Mouse (Mus musculus): ENCODE data around the gene Il2. TPM values are rescaled to one million over a fixed set of nuclear protein-coding genes. Genes with fewer than 3 reads are reported as not detected.

The Il2 gene
- polyA plus RNA-seq, 1 experiment from 2014 or later: 0.33 TPM

DNA sequence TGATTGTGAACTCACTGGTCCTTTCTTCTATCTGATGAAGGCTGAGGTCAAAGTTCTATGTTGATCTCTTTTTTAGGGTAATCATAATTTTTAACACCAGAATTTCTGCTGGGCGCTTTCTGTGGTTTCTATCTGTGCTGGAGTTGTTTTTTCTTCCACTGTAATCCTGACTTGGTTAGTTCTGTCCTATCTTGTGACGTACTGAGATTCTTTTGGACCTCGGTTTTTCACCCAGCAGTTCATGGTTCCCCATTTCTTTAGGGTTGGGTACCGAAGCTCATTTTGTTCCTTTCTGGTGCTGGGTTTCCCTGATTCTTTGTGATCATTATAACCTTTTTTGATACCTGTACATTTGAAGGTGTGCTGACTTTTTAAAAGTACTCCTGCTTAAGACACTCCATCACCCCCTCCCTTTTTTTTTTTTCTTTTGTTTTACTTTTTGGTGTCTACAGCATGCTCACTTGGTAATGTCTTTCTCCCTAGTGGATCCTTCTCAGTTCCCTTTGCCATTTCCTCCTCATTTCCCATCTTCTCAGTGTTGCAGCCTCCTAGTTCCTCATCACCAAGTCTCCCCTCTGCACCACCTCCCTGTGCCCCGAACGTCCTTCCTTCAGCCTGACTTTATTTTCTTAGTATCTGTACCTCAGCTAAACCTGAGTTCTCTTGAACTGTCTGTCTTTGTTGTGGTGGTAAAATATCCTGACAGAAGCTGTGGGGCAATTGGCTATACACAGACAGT is 14.6 kb upstream of the Il2 start:
- no peak for TF ChIP-seq CTCF (IDR thresholded peaks at IDR 0.05; ENCODE audit: low read depth)
- ATAC-seq (ENCODE audit: insufficient read depth): no peak
- Histone ChIP-seq H3K4me1 (ENCODE audit: insufficient read depth) (no peaks in the 10 kb centered on the region), H3K27me3 (ENCODE audit: insufficient read depth, low read length) (no peaks in the 10 kb centered on the region), H3K4me2 (no peak overlapping the region), H3K9me3 (ENCODE audit: low read depth, low read length) (no peaks in the 10 kb centered on the region), H3K4me3 (ENCODE audit: low read depth, low read length) (no peak overlapping the region), H3K36me3 (ENCODE audit: insufficient read depth) (no peaks in the 10 kb centered on the region), H3K27ac (ENCODE audit: low read depth) (no peak overlapping the region), H3K9ac (no peak overlapping the region)
- DNase-seq: no peak
- WGBS: 88% methylated on average over 6 of the region's 6 CpGs

GRCm38 (mm10) chr3:37139192-37139591 is 13.4 kb upstream of the Il2 start:
- H3K27me3 ChIP-seq (ENCODE audit: insufficient read depth, low read length): no peaks in the 10 kb centered on the region
- no peaks in the 10 kb centered on the region for H3K4me1 ChIP-seq (ENCODE audit: insufficient read depth)
- H3K9ac ChIP-seq: no peak overlapping the region
- WGBS: 82% methylated on average over 3 of the region's 3 CpGs
- no peak overlapping the region for H3K27ac ChIP-seq (ENCODE audit: low read depth)
- DNase-seq (no peak), ATAC-seq (ENCODE audit: insufficient read depth) (no peak)
- no peak for TF ChIP-seq CTCF (IDR thresholded peaks at IDR 0.05; ENCODE audit: low read depth)
- H3K4me3 ChIP-seq (ENCODE audit: low read depth, low read length): no peak overlapping the region
- H3K4me2 ChIP-seq: no peak overlapping the region
- no peaks in the 10 kb centered on the region for H3K9me3 ChIP-seq (ENCODE audit: low read depth, low read length)
- no peaks in the 10 kb centered on the region for H3K36me3 ChIP-seq (ENCODE audit: insufficient read depth)

GRCm38 (mm10) chr3:37137231-37137630 is 11.5 kb upstream of the Il2 start:
- no peaks in the 10 kb centered on the region for H3K4me1 ChIP-seq (ENCODE audit: insufficient read depth)
- ATAC-seq (ENCODE audit: insufficient read depth): no peak
- WGBS: 27% methylated on average over 4 of the region's 4 CpGs
- no peaks in the 10 kb centered on the region for H3K27me3 ChIP-seq (ENCODE audit: insufficient read depth, low read length)
- no peak overlapping the region for H3K4me3 ChIP-seq (ENCODE audit: low read depth, low read length)
- no peak overlapping the region for H3K27ac ChIP-seq (ENCODE audit: low read depth)
- no peak overlapping the region for H3K9ac ChIP-seq
- no peaks in the 10 kb centered on the region for H3K36me3 ChIP-seq (ENCODE audit: insufficient read depth)
- no peak for TF ChIP-seq CTCF (IDR thresholded peaks at IDR 0.05; ENCODE audit: low read depth)
- DNase-seq: no peak
- H3K9me3 ChIP-seq (ENCODE audit: low read depth, low read length): no peaks in the 10 kb centered on the region
- no peak overlapping the region for H3K4me2 ChIP-seq

DNA sequence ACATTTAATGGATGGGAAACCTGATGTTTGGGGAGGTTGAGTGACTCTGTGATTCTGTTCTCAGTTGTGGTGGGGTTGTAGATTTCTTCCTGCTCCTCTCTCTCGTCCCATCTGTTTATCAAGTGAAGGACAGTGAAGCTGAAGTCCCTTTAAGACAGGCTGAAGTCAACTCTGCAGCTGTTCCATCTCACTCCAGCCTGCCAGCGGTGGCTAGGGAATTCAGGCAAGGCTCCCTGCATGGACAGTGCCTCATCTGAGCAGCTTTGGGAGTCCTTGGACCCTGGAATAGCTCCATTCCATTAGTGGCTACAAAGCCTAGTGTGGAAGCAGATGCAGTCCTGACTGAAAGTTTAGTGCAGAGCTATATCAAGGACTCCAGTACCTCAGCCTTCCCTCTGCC is 3.3 kb upstream of the Il2 start:
- TF ChIP-seq CTCF (IDR thresholded peaks at IDR 0.05; ENCODE audit: low read depth): no peak
- Histone ChIP-seq H3K9me3 (ENCODE audit: low read depth, low read length) (no peaks in the 10 kb centered on the region), H3K4me1 (ENCODE audit: insufficient read depth) (peaks cover 3% of the 10 kb centered on the region; the same call in 1 of the 2 replicates), H3K27ac (ENCODE audit: low read depth) (no peak overlapping the region), H3K4me3 (ENCODE audit: low read depth, low read length) (no peak overlapping the region), H3K36me3 (ENCODE audit: insufficient read depth) (no peaks in the 10 kb centered on the region), H3K4me2 (no peak overlapping the region), H3K27me3 (ENCODE audit: insufficient read depth, low read length) (no peaks in the 10 kb centered on the region), H3K9ac (no peak overlapping the region)
- WGBS: 31% methylated on average over 2 of the region's 2 CpGs
- ATAC-seq (ENCODE audit: insufficient read depth): peak; percentile 62; the same call in 1 of the 2 replicates
- DNase-seq: peak; percentile 40

- H3K4me2 ChIP-seq: no peak overlapping the region
- ATAC-seq (ENCODE audit: insufficient read depth) (peak; percentile 89), DNase-seq (peak; percentile 77)
- peaks cover 3% of the 10 kb centered on the region; the same call in 1 of the 2 replicates for H3K4me1 ChIP-seq (ENCODE audit: insufficient read depth)
- H3K36me3 ChIP-seq (ENCODE audit: insufficient read depth): no peaks in the 10 kb centered on the region
- no peaks in the 10 kb centered on the region for H3K9me3 ChIP-seq (ENCODE audit: low read depth, low read length)
- no peak overlapping the region for H3K4me3 ChIP-seq (ENCODE audit: low read depth, low read length)
- no peak overlapping the region for H3K27ac ChIP-seq (ENCODE audit: low read depth)
- no peak for TF ChIP-seq CTCF (IDR thresholded peaks at IDR 0.05; ENCODE audit: low read depth)
- H3K9ac ChIP-seq: no peak overlapping the region
- no peaks in the 10 kb centered on the region for H3K27me3 ChIP-seq (ENCODE audit: insufficient read depth, low read length)
- 31% methylated on average over 4 of the region's 4 CpGs for WGBS
Measured at GRCm38 (mm10) chr3:37128269-37128668, 2.5 kb upstream of the Il2 start.

- Histone ChIP-seq H3K27ac (ENCODE audit: low read depth) (no peak overlapping the region), H3K9me3 (ENCODE audit: low read depth, low read length) (no peaks in the 10 kb centered on the region), H3K4me3 (ENCODE audit: low read depth, low read length) (no peak overlapping the region), H3K27me3 (ENCODE audit: insufficient read depth, low read length) (no peaks in the 10 kb centered on the region), H3K4me2 (no peak overlapping the region), H3K9ac (no peak overlapping the region), H3K4me1 (ENCODE audit: insufficient read depth) (peaks cover 3% of the 10 kb centered on the region; the same call in 1 of the 2 replicates), H3K36me3 (ENCODE audit: insufficient read depth) (no peaks in the 10 kb centered on the region)
- DNase-seq: no peak
- no peak for ATAC-seq (ENCODE audit: insufficient read depth)
- WGBS: 52% methylated on average over 4 of the region's 4 CpGs
- no peak for TF ChIP-seq CTCF (IDR thresholded peaks at IDR 0.05; ENCODE audit: low read depth)
Measured at GRCm38 (mm10) chr3:37126162-37126561, 403 bp upstream of the Il2 start.

GRCm38 (mm10) chr3:37090721-37091120 is 35.0 kb downstream of the Il2 start:
- no peak for TF ChIP-seq CTCF (IDR thresholded peaks at IDR 0.05; ENCODE audit: low read depth)
- ATAC-seq (ENCODE audit: insufficient read depth) (no peak), DNase-seq (no peak)
- no peaks in the 10 kb centered on the region for H3K4me1 ChIP-seq (ENCODE audit: insufficient read depth)
- H3K36me3 ChIP-seq (ENCODE audit: insufficient read depth): no peaks in the 10 kb centered on the region
- H3K27me3 ChIP-seq (ENCODE audit: insufficient read depth, low read length): no peaks in the 10 kb centered on the region
- H3K4me3 ChIP-seq (ENCODE audit: low read depth, low read length): no peak overlapping the region
- no peak overlapping the region for H3K27ac ChIP-seq (ENCODE audit: low read depth)
- no peak overlapping the region for H3K9ac ChIP-seq
- H3K9me3 ChIP-seq (ENCODE audit: low read depth, low read length): no peaks in the 10 kb centered on the region
- H3K4me2 ChIP-seq: no peak overlapping the region
